Mouse (Mus musculus): ENCODE measurements around the gene Wdr44.
"Not testable (repeated sequence)": the region's sequence is repeated elsewhere in the genome, so short reads cannot be mapped to it uniquely, and the experiment has no call there.

The Wdr44 gene

GRCm38 (mm10) chrX:23692722-23693442, at the start of gene Wdr44:
TSS of gene Wdr44 (plus strand) at chrX:23693051.
- DNase-seq = peak; percentile 94 to 96

GRCm38 (mm10) chrX:23648371-23648770, 44.5 kb upstream of the Wdr44 start:
- no peak for DNase-seq

- DNase-seq = no peak
Observed at GRCm38 (mm10) chrX:23662216-23662615, 30.6 kb upstream of the Wdr44 start.

GRCm38 (mm10) chrX:23673193-23673592, 19.7 kb upstream of the Wdr44 start:
- no peak for DNase-seq

GRCm38 (mm10) chrX:23675450-23675849, 17.4 kb upstream of the Wdr44 start:
- DNase-seq = no peak

GRCm38 (mm10) chrX:23676583-23676982, 16.3 kb upstream of the Wdr44 start:
- DNase-seq = no peak

- no peak for DNase-seq
Observed at GRCm38 (mm10) chrX:23677511-23677910, 15.3 kb upstream of the Wdr44 start.

GRCm38 (mm10) chrX:23692336-23692721, 522 bp upstream of the Wdr44 start:
- no peak for DNase-seq

GRCm38 (mm10) chrX:23693443-23694400, 871 bp downstream of the Wdr44 start:
- no peak for DNase-seq

- no peak for DNase-seq
Observed at GRCm38 (mm10) chrX:23694588-23694987, 1.7 kb downstream of the Wdr44 start.

- DNase-seq = no peak
Observed at GRCm38 (mm10) chrX:23695109-23695508, 2.3 kb downstream of the Wdr44 start.

GRCm38 (mm10) chrX:23697346-23697745, 4.5 kb downstream of the Wdr44 start:
- DNase-seq = no peak

- DNase-seq = no peak
Observed at GRCm38 (mm10) chrX:23699023-23699422, 6.2 kb downstream of the Wdr44 start.

- no peak for DNase-seq
Observed at GRCm38 (mm10) chrX:23717247-23717646, 24.4 kb downstream of the Wdr44 start.

- DNase-seq = no peak
Observed at GRCm38 (mm10) chrX:23727463-23727862, 34.6 kb downstream of the Wdr44 start.

GRCm38 (mm10) chrX:23754671-23755070, 61.8 kb downstream of the Wdr44 start:
- no peak for DNase-seq

- DNase-seq = no peak
Observed at GRCm38 (mm10) chrX:23767849-23768248, 75.0 kb downstream of the Wdr44 start.

- no peak for DNase-seq
Observed at GRCm38 (mm10) chrX:23807125-23807524, 114.3 kb downstream of the Wdr44 start.

- no peak for DNase-seq
Observed at GRCm38 (mm10) chrX:23810365-23810764, 117.5 kb downstream of the Wdr44 start.

GRCm38 (mm10) chrX:23813287-23813686, 120.4 kb downstream of the Wdr44 start:
- not testable (repeated sequence) for DNase-seq

- not testable (repeated sequence) for DNase-seq
Observed at GRCm38 (mm10) chrX:23822885-23823284, 130.0 kb downstream of the Wdr44 start.

- DNase-seq = peak; percentile 16
Observed at GRCm38 (mm10) chrX:23823398-23824023, 130.7 kb downstream of the Wdr44 start.

GRCm38 (mm10) chrX:23833784-23834183, 140.9 kb downstream of the Wdr44 start:
- DNase-seq = not testable (repeated sequence)

Data from kidney, postnatal 4 days (tissue).